Mouse (Mus musculus) megakaryocyte progenitor cell, adult 5-6 weeks (primary cell): Measurements from ENCODE around the gene Crim1. TPM values are rescaled to one million over a fixed set of nuclear protein-coding genes. Genes with fewer than 3 reads are reported as not detected.

ENCODE experiments used
- ATAC-seq: replicated peaks from 2 replicates; pipeline ENCODE4 v1.8.0; 2016; ENCODE audit warnings: mild to moderate bottlenecking, moderate TSS enrichment, inconsistent platforms; ENCODE audit not compliant: poor library complexity
- total RNA-seq, 2 experiments: library from RNA; stranded (forward) in 1 of 2; stranded (reverse) in 1 of 2; fragments of 157-497, 149-512 nt in 1 of 2; fragments of 200-1000 nt in 1 of 2; gene quantifications; 2 replicates each; pipeline versions ENCODE4 v1.2.3 to v1.2.4; 2015 to 2017

Crim1 gene
- total RNA-seq, 2 experiments from 2014 or later: 0.79 to 2.1 TPM

- ATAC-seq: no peak
These were observed 81.1 kb downstream of the Crim1 start for GRCm38 (mm10) chr17:78280991-78281712.

GRCm38 (mm10) chr17:78283271-78283992 lies 83.4 kb downstream of the Crim1 start:
- ATAC-seq: no peak

- ATAC-seq: no peak
These were observed 86.0 kb downstream of the Crim1 start for GRCm38 (mm10) chr17:78286021-78286420.

- no peak for ATAC-seq
These were observed 87.3 kb downstream of the Crim1 start for GRCm38 (mm10) chr17:78287391-78287790.

GRCm38 (mm10) chr17:78290153-78290876 lies 90.3 kb downstream of the Crim1 start:
- ATAC-seq: peak; percentile 55

- no peak for ATAC-seq
These were observed 91.0 kb downstream of the Crim1 start for GRCm38 (mm10) chr17:78291030-78291429.

- ATAC-seq: no peak
These were observed 92.3 kb downstream of the Crim1 start for GRCm38 (mm10) chr17:78292301-78292700.

GRCm38 (mm10) chr17:78292827-78293488 lies 92.9 kb downstream of the Crim1 start:
- ATAC-seq: no peak

- no peak for ATAC-seq
These were observed 95.9 kb downstream of the Crim1 start for GRCm38 (mm10) chr17:78295979-78296378.

GRCm38 (mm10) chr17:78298140-78298539 lies 98.1 kb downstream of the Crim1 start:
- 0 out of 2 replicates have a peak, but pooled peaks have one; percentile 12 for ATAC-seq

- peak; percentile 33 for ATAC-seq
These were observed 99.0 kb downstream of the Crim1 start for GRCm38 (mm10) chr17:78298967-78299540.

GRCm38 (mm10) chr17:78303053-78303452 lies 103.0 kb downstream of the Crim1 start:
- peak; percentile 65 for ATAC-seq

- no peak for ATAC-seq
These were observed 104.0 kb downstream of the Crim1 start for GRCm38 (mm10) chr17:78304059-78304458.

- ATAC-seq: no peak
These were observed 106.4 kb downstream of the Crim1 start for GRCm38 (mm10) chr17:78306434-78306833.

GRCm38 (mm10) chr17:78308221-78308620 lies 108.2 kb downstream of the Crim1 start:
- no peak for ATAC-seq

- no peak for ATAC-seq
These were observed 113.0 kb downstream of the Crim1 start for GRCm38 (mm10) chr17:78313006-78313405.

GRCm38 (mm10) chr17:78313612-78314011 lies 113.6 kb downstream of the Crim1 start:
- no peak for ATAC-seq

GRCm38 (mm10) chr17:78315659-78316058 lies 115.6 kb downstream of the Crim1 start:
- ATAC-seq: peak; percentile 58

- ATAC-seq: no peak
These were observed 117.3 kb downstream of the Crim1 start for GRCm38 (mm10) chr17:78317381-78317780.

GRCm38 (mm10) chr17:78318810-78319209 lies 118.8 kb downstream of the Crim1 start:
- no peak for ATAC-seq
